ENCODE assay signal across 25 mouse cellular contexts in genomic region chr10:42991018-42991417, GRCm38 (mm10).
DNase-seq lines count a peak whose midpoint lies in the region; ATAC-seq lines count a peak whose summit lies in the region.
"Had no signal": no experiment of that assay in that cellular context is flagged by ENCODE, and none has a peak within 500 bp of the region (broad histone marks: within the 10 kb centered on the region; RNA-seq: fewer than 3 reads in every experiment).

No protein-coding gene starts in this region.

- H3K4me3 ChIP-seq in neural tube, embryonic 14.5 days (ENCODE audit: low read depth, low read length): no peak overlapping the region
- no peak overlapping the region for H3K4me3 ChIP-seq in midbrain, embryonic 13.5 days (replicated peaks)
- H3K4me3 ChIP-seq in neural tube, embryonic 15.5 days (replicated peaks): no peak overlapping the region
- H3K4me3 ChIP-seq: embryonic facial prominence, embryonic 15.5 days; heart, adult 2 months; heart, embryonic 12.5 days; intestine, embryonic 15.5 days; liver, embryonic 15.5 days; neural tube, embryonic 12.5 days had no signal

- peaks cover 10% of the 10 kb centered on the region for H3K4me1 ChIP-seq in neural tube, embryonic 14.5 days (ENCODE audit: control insufficient read depth, insufficient read depth, low read length)
- H3K4me1 ChIP-seq in midbrain, embryonic 13.5 days (replicated peaks): peaks cover 31% of the 10 kb centered on the region
- H3K4me1 ChIP-seq in neural tube, embryonic 15.5 days: peaks cover 29% of the 10 kb centered on the region
- H3K4me1 ChIP-seq: liver, embryonic 15.5 days had no signal

- H3K4me2 ChIP-seq in neural tube, embryonic 14.5 days (ENCODE audit: low read depth, low read length): no peak overlapping the region
- H3K4me2 ChIP-seq in midbrain, embryonic 13.5 days (replicated peaks): no peak overlapping the region
- H3K4me2 ChIP-seq in neural tube, embryonic 15.5 days: no peak overlapping the region
- H3K4me2 ChIP-seq: embryonic facial prominence, embryonic 15.5 days; heart, embryonic 12.5 days; intestine, embryonic 15.5 days; liver, embryonic 15.5 days; lung, embryonic 14.5 days; neural tube, embryonic 12.5 days had no signal

- no peak overlapping the region for H3K27ac ChIP-seq in neural tube, embryonic 14.5 days (ENCODE audit: low read depth, low read length)
- 0 out of 2 replicates have a peak overlapping the region, but pooled peaks have one; percentile 25 for H3K27ac ChIP-seq in midbrain, embryonic 13.5 days
- H3K27ac ChIP-seq in neural tube, embryonic 15.5 days (replicated peaks): no peak overlapping the region
- H3K27ac ChIP-seq: embryonic facial prominence, embryonic 15.5 days; heart, adult 2 months; intestine, embryonic 15.5 days; kidney, postnatal 0 days; liver, embryonic 15.5 days; neural tube, embryonic 12.5 days had no signal

- ATAC-seq in neural tube, embryonic 14.5 days (ENCODE audit: low read depth): peak; percentile 29
- ATAC-seq in midbrain, embryonic 13.5 days: peak; percentile 27; the same call in 1 of the 2 replicates
- ATAC-seq in neural tube, embryonic 15.5 days (ENCODE audit: low FRiP score): 0 out of 2 replicates have a peak, but pooled peaks have one; percentile 32
- ATAC-seq: CD4-positive, CD25-positive, alpha-beta regulatory T cell, adult 4 months; intestine, embryonic 15.5 days had no signal

- no peak overlapping the region for H3K9ac ChIP-seq in neural tube, embryonic 14.5 days (replicated peaks; ENCODE audit: low read depth, low read length)
- no peak overlapping the region for H3K9ac ChIP-seq in midbrain, embryonic 13.5 days (replicated peaks)
- no peak overlapping the region for H3K9ac ChIP-seq in neural tube, embryonic 15.5 days (replicated peaks)
- H3K9ac ChIP-seq: embryonic facial prominence, embryonic 15.5 days; heart, embryonic 12.5 days; intestine, embryonic 15.5 days; liver, embryonic 15.5 days; lung, embryonic 14.5 days; neural tube, embryonic 12.5 days had no signal

- H3K9me3 ChIP-seq in neural tube, embryonic 14.5 days (ENCODE audit: control insufficient read depth, low read length): no peaks in the 10 kb centered on the region
- H3K9me3 ChIP-seq in midbrain, embryonic 13.5 days: no peaks in the 10 kb centered on the region
- no peaks in the 10 kb centered on the region for H3K9me3 ChIP-seq in neural tube, embryonic 15.5 days (replicated peaks)
- H3K9me3 ChIP-seq: embryonic facial prominence, embryonic 15.5 days; heart, embryonic 12.5 days; intestine, embryonic 15.5 days; liver, embryonic 15.5 days; neural tube, embryonic 12.5 days had no signal

- no peaks in the 10 kb centered on the region for H3K27me3 ChIP-seq in neural tube, embryonic 14.5 days (ENCODE audit: control insufficient read depth, insufficient read depth, low read length)
- peaks cover 9% of the 10 kb centered on the region for H3K27me3 ChIP-seq in midbrain, embryonic 13.5 days
- no peaks in the 10 kb centered on the region for H3K27me3 ChIP-seq in neural tube, embryonic 15.5 days (replicated peaks)
- H3K27me3 ChIP-seq: embryonic facial prominence, embryonic 15.5 days; intestine, embryonic 15.5 days; neural tube, embryonic 12.5 days had no signal

- WGBS in neural tube, embryonic 14.5 days: 38% methylated on average over 9 of the region's 9 CpGs
- 54% methylated on average over 9 of the region's 9 CpGs for WGBS in midbrain, embryonic 13.5 days
- 43% methylated on average over 9 of the region's 9 CpGs for WGBS in neural tube, embryonic 15.5 days

- intact Hi-C loops in gastrocnemius, postnatal 36 days (cut with DNase I): no loop called here

- peak; percentile 74 for DNase-seq in heart, adult 11 months
- no peak for DNase-seq in heart, postnatal 4 days
- DNase-seq in neural tube, embryonic 10.5 days (ENCODE audit: extremely low spot score, low spot score): no peak
- DNase-seq in gastrocnemius, postnatal 36 days: no peak
- no peak for DNase-seq in kidney, postnatal 4 days
- DNase-seq: adrenal gland, postnatal 14 days; cerebellum, adult 2 months; cerebellum, postnatal 14 days; gastrocnemius, postnatal 14 days; heart, adult 2 months; kidney, adult 8-10 months; liver; lung, embryonic 14.5 days; lung, postnatal 14 days; thymus, postnatal 4 days had no signal

- H3K36me3 ChIP-seq in neural tube, embryonic 14.5 days (ENCODE audit: control insufficient read depth, insufficient read depth, low read length): no peaks in the 10 kb centered on the region
- no peaks in the 10 kb centered on the region for H3K36me3 ChIP-seq in midbrain, embryonic 13.5 days
- no peaks in the 10 kb centered on the region for H3K36me3 ChIP-seq in neural tube, embryonic 15.5 days
- H3K36me3 ChIP-seq: embryonic facial prominence, embryonic 15.5 days; heart, embryonic 12.5 days; intestine, embryonic 15.5 days; liver, embryonic 15.5 days; neural tube, embryonic 12.5 days had no signal
